Mouse (Mus musculus) kidney, adult 2 months (tissue): ENCODE data around the gene Larp6. TPM values are rescaled to one million over a fixed set of nuclear protein-coding genes. Genes with fewer than 3 reads are reported as not detected.

Experiments
- DNase-seq: peaks from one replicate; pipeline ENCODE4 v3.0.0; 2021
- H3K27ac ChIP-seq: fragments of 200-500 bp; 2 replicates; pipeline ENCODE4 v1.5.1; 2012; ENCODE audit warnings: low read depth, low read length, control low read depth, inconsistent platforms; ENCODE audit not compliant: insufficient read depth
- H3K27me3 ChIP-seq: fragments of 200-500 bp; replicated peaks from 2 replicates; pipeline ENCODE4 v1.6.1; 2012; ENCODE audit warnings: mild to moderate bottlenecking, moderate library complexity, low read length, inconsistent platforms; ENCODE audit not compliant: control insufficient read depth, insufficient read depth
- H3K36me3 ChIP-seq: fragments of 200-500 bp; 2 replicates; pipeline ENCODE4 v1.6.1; 2012; ENCODE audit warnings: mild to moderate bottlenecking, moderate library complexity, low read length, inconsistent platforms; ENCODE audit not compliant: control insufficient read depth, insufficient read depth
- H3K4me1 ChIP-seq: fragments of 200-500 bp; 2 replicates; pipeline ENCODE4 v1.6.1; 2011; ENCODE audit warnings: low read length; ENCODE audit not compliant: control insufficient read depth, insufficient read depth
- H3K4me3 ChIP-seq: fragments of 200-500 bp; 2 replicates; pipeline ENCODE4 v1.5.1; 2011; ENCODE audit warnings: mild to moderate bottlenecking, low read depth, low read length, control low read depth; ENCODE audit not compliant: insufficient read depth
- CTCF ChIP-seq: fragments of 200-500 bp; conservative IDR thresholded peaks from 2 replicates; pipeline ENCODE4 v1.5.1; 2011; ENCODE audit warnings: low read depth, mild to moderate bottlenecking, control low read depth, low read length, moderate library complexity, mixed read lengths; ENCODE audit not compliant: insufficient read depth, insufficient read length
- POLR2A ChIP-seq: fragments of 200-500 bp; IDR thresholded peaks from one replicate; pipeline ENCODE4 v1.6.1; 2011; ENCODE audit warnings: low read depth, low read length, control low read depth
- WGBS: fragments of 180-500 bp; shearing (Covaris S2); methylation state at CpG from one replicate; pipeline ENCODE4 v1.1.7; 2018; 5-methylcytosine and 5-hydroxymethylcytosine counted together
- polyA plus RNA-seq: library from polyadenylated mRNA; depleted of rRNA; stranded (reverse); fragments of >200 nt; gene quantifications from 2 replicates; pipeline ENCODE4 v1.2.3, GENCODE M21; 2012

Larp6 gene
- polyA plus RNA-seq, 1 experiment: 1.7 TPM

DNA sequence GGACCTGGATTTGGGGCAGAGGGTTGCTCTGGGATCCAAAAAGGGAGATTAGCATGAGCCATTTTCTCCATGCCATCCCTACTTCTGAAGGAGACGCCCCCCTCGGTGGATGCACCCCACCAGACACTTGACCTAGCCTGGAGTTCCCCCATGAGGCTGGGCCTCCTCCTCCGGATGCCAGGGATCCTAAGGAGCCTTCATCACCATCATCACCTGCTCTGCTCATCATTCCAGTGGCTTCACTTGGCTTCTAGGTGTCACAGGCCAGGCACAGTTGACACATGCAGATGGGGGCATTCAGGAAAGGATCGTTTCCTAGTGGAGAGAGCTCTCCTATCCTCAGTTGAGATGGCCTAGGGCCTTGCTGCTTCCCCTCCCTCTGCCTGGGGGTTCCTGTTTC lies 827 bp downstream of the Larp6 start:
- TF ChIP-seq CTCF (no peak), POLR2A (no peak)
- Histone ChIP-seq H3K4me3 (peak overlapping the region; percentile 46), H3K4me1 (no peaks in the 10 kb centered on the region), H3K36me3 (no peaks in the 10 kb centered on the region), H3K27me3 (no peaks in the 10 kb centered on the region), H3K27ac (no peak overlapping the region)
- WGBS: 47% methylated on average over 4 of the region's 4 CpGs
- no peak for DNase-seq

DNA sequence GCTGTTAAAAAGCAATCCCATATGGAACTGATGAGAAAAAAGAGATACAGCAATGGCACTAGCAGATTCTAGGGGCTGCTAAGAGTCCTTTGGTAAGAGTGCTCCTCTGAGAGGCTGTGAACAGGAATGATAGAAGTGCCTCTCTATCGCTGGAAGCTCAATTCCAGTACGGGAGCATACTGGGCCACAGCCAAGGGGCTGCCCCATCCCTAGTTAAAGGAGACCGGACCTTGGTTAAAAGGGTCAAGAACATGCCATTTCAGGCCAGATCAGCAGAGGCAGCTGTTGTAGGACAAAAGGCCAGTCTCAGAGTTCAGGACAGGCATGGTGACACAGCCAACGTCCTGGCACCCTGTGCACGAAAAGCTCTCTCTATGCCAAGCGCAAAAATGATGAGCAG lies 1.4 kb downstream of the Larp6 start:
- H3K27ac ChIP-seq: no peak overlapping the region
- peak; percentile 47 for DNase-seq
- no peaks in the 10 kb centered on the region for H3K27me3 ChIP-seq
- 55% methylated on average over 6 of the region's 6 CpGs for WGBS
- TF ChIP-seq CTCF (no peak), POLR2A (no peak)
- H3K36me3 ChIP-seq: no peaks in the 10 kb centered on the region
- H3K4me3 ChIP-seq: no peak overlapping the region
- no peaks in the 10 kb centered on the region for H3K4me1 ChIP-seq

DNA sequence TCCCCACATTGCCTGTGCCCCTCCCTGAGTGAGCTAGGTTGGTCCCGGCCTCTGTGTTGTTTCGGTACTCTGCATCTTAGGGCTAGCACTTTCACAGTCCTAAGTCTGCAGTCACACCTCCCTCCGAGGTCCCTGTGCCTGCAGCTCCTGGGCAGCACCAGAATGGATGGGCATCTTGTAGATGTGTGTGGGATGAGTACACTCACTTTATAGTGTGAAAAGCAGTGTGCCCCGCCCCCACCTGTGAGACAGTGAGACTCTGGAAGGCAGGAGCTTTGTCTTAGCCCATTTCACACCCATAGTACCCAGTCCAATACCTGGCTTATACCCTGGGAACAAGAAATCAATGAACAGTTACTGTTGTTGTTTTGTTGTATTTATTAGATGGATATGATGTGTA lies 2.5 kb downstream of the Larp6 start:
- Histone ChIP-seq H3K36me3 (no peaks in the 10 kb centered on the region), H3K4me1 (no peaks in the 10 kb centered on the region), H3K4me3 (no peak overlapping the region), H3K27me3 (no peaks in the 10 kb centered on the region), H3K27ac (no peak overlapping the region)
- TF ChIP-seq CTCF (no peak), POLR2A (no peak)
- no peak for DNase-seq
- 79% methylated on average over 4 of the region's 4 CpGs for WGBS

DNA sequence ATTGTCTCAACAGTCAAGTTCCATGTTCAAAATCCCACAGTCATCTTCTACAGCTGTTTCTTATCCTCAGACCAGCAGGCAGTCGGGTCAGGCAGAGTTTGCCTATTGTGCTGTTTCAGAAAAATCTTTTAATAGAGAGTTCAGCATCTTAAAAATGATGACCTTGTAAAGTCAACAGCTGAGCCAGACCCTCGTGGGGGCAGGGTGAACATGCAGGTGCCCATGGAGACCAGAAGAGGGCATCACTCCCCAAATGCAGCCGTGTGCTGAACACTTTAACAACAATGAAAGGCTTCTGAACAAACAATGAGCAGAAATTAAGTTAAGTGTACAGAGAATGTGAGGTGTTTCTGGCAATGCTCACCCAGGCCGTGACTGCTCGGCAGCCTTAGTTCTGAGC lies 3.0 kb downstream of the Larp6 start:
- Histone ChIP-seq H3K4me3 (no peak overlapping the region), H3K27ac (no peak overlapping the region), H3K36me3 (no peaks in the 10 kb centered on the region), H3K27me3 (no peaks in the 10 kb centered on the region), H3K4me1 (no peaks in the 10 kb centered on the region)
- TF ChIP-seq CTCF (no peak), POLR2A (no peak)
- DNase-seq: peak; percentile 19
- 59% methylated on average over 5 of the region's 5 CpGs for WGBS

DNA sequence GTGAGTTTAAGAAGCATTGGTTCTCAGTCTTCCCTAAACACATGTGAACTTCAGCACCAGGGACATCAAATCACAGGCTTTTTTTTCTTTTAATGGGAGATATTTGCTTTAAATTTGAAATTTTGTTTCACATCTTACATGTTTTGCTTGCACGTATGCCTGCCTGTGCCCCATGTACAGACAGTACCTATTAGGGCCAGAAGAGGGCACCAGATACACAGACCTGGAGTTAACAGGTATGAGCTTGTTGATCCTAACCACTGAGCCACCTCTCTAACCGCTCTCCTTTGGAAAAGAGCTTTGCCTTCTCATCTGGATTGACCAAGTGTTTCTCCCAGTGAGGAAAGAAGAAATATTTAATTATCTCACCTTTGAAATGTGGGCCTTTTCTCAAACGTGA lies 5.5 kb downstream of the Larp6 start:
- Histone ChIP-seq H3K4me1 (no peaks in the 10 kb centered on the region), H3K36me3 (no peaks in the 10 kb centered on the region), H3K27me3 (no peaks in the 10 kb centered on the region), H3K27ac (no peak overlapping the region), H3K4me3 (no peak overlapping the region)
- TF ChIP-seq CTCF: peak; percentile 73
- no peak for TF ChIP-seq POLR2A
- WGBS: 61% methylated on average over 3 of the region's 3 CpGs
- peak; percentile 69 for DNase-seq

DNA sequence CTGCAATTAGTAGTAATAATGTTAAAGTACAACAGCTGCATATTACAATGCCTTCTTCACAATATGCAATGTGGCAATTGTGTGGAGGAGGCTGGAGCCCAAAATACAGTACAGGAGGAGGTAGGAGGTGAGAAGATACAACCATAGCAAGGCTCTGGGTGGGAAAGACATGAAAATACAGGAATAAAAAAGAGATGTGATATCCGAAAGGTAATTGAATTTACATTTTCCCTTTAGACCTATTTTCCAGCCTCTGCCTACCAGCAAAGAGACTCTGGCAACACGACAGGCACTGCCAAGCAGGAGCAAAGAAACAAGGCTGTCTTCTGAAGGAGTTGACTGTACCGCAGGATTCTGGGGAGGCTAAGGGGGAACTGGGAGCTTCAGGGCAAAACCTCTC lies 6.9 kb downstream of the Larp6 start:
- DNase-seq: no peak
- no peaks in the 10 kb centered on the region for H3K27me3 ChIP-seq
- no peak overlapping the region for H3K27ac ChIP-seq
- H3K4me1 ChIP-seq: no peaks in the 10 kb centered on the region
- TF ChIP-seq CTCF: no peak
- TF ChIP-seq POLR2A: no peak
- H3K36me3 ChIP-seq: no peaks in the 10 kb centered on the region
- H3K4me3 ChIP-seq: no peak overlapping the region
- WGBS: 85% methylated on average over 3 of the region's 3 CpGs

DNA sequence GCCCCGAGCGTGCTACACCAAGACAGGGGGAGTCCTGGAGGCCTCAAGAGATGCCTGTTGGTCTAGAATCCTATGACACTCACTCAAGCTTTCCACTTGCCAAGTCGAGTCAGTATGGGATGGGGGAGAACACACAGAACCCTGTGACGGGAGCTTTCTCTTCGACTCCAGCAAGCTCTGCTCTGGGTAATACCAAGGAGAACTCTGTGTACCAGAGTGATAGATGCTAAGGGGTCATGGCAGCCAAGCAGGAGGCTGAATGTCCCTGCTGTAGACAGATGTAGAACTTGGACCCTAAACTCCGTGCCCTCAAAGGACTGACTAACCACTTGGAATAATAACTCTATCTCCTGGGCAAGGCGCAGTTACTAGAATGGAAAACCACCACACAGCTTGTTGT lies 12.2 kb downstream of the Larp6 start:
- WGBS: 91% methylated on average over 7 of the region's 7 CpGs
- Histone ChIP-seq H3K27ac (no peak overlapping the region), H3K27me3 (no peaks in the 10 kb centered on the region), H3K4me1 (no peaks in the 10 kb centered on the region), H3K36me3 (no peaks in the 10 kb centered on the region), H3K4me3 (no peak overlapping the region)
- DNase-seq: peak; percentile 21
- TF ChIP-seq CTCF: no peak
- TF ChIP-seq POLR2A: no peak

DNA sequence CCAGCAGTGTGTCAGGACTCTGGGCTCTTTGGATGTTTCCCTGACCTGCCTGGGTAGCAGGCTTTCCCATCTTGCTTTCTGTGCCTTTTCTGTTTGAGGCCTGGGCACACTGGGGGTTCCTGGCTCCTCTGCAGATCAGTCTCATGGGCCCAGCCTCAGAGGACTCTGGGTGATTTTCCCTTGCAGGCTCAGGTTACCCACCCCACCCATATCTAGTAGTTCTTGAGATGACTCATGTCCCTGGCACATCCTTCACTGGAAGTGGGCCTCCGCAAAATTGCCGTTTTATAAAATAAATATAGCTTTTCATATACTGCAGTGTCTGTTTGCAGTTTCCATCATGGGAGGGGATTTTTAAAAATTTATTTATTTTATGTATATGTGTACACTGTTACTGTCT lies 21.5 kb downstream of the Larp6 start:
- DNase-seq: no peak
- no peak overlapping the region for H3K4me3 ChIP-seq
- no peaks in the 10 kb centered on the region for H3K36me3 ChIP-seq
- no peaks in the 10 kb centered on the region for H3K4me1 ChIP-seq
- H3K27ac ChIP-seq: no peak overlapping the region
- TF ChIP-seq POLR2A (no peak), CTCF (no peak)
- no peaks in the 10 kb centered on the region for H3K27me3 ChIP-seq
- 92% methylated on average over 2 of the region's 2 CpGs for WGBS
